9 mouse cellular contexts compared by ENCODE assay signal in the genomic region with DNA sequence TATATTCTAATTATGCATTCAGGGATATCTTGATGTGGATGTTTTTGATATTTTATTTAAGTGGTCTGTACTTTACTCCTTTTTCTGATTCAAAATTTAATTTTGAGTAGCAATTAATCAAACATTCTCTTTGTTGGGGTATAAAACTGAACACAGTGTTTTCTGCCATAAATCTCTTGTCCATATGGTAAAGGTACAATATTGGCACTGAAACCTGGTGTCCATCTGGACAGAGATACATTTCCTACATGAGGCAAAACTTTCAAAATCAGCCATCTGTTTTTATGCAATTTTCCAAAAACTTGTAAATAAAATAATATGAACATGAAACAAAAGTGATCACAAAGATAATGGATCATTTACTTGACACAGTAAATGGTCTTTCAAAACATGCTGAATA.
"Had no signal": no experiment of that assay in that cellular context is flagged by ENCODE, and none has a peak within 500 bp of the region (broad histone marks: within the 10 kb centered on the region; RNA-seq: fewer than 3 reads in every experiment).

No protein-coding gene starts in this region.

- DNase-seq: kidney, postnatal 10 days; lung, embryonic 14.5 days; lung, postnatal 10 days; lung, postnatal 4 days; midbrain, embryonic 14.5 days; right cerebral cortex, adult 18-20 months; spleen, adult 18-20 months; thymus, adult 18-20 months; thymus, postnatal 14 days had no signal
